Mouse (Mus musculus) C2C12 (cell line): ENCODE measurements around the gene Styx. TPM values are rescaled to one million over a fixed set of nuclear protein-coding genes. Genes with fewer than 3 reads are reported as not detected.

Experiments used
- H3K27me3 ChIP-seq: one replicate; pipeline ENCODE4 v1.6.1; 2011; ENCODE audit not compliant: control insufficient read depth, insufficient read depth, insufficient read length
- H3K36me3 ChIP-seq: one replicate; pipeline ENCODE4 v1.6.1; 2011; ENCODE audit not compliant: control insufficient read depth, insufficient read depth
- H3K4me3 ChIP-seq: one replicate; pipeline ENCODE4 v1.5.1; 2011; ENCODE audit warnings: mild to moderate bottlenecking, control low read depth; ENCODE audit not compliant: poor library complexity, insufficient read depth, severe bottlenecking
- H3K79me2 ChIP-seq: one replicate; pipeline ENCODE4 v1.6.1; 2011; ENCODE audit not compliant: control insufficient read depth, insufficient read depth
- H3K79me3 ChIP-seq: one replicate; pipeline ENCODE4 v1.6.1; 2011; ENCODE audit warnings: low read depth, control low read depth
- H3ac ChIP-seq: one replicate; pipeline ENCODE3; 2011; ENCODE audit warnings: low read depth; ENCODE audit not compliant: control insufficient read depth, insufficient read length
- CEBPB ChIP-seq: IDR thresholded peaks from one replicate; pipeline ENCODE4 v1.6.1; 2011; ENCODE audit warnings: low read depth, mild to moderate bottlenecking, control low read depth, moderate library complexity
- CTCF ChIP-seq: IDR thresholded peaks from one replicate; pipeline ENCODE4 v1.5.1; 2011; ENCODE audit not compliant: control insufficient read depth, insufficient read depth, insufficient read length
- FOSL1 ChIP-seq: IDR thresholded peaks from one replicate; pipeline ENCODE4 v1.8.0; 2011; ENCODE audit warnings: mild to moderate bottlenecking, low read length; ENCODE audit not compliant: poor library complexity, insufficient read depth, severe bottlenecking
- MAX ChIP-seq: IDR thresholded peaks from one replicate; pipeline ENCODE4 v1.6.1; 2011; ENCODE audit warnings: mild to moderate bottlenecking, control low read depth
- MYOD1 ChIP-seq: IDR thresholded peaks from one replicate; pipeline ENCODE4 v1.6.1; 2011; ENCODE audit warnings: low read depth; ENCODE audit not compliant: control insufficient read depth, insufficient read length
- MYOG ChIP-seq: IDR thresholded peaks from one replicate; pipeline ENCODE4 v1.6.1; 2011; ENCODE audit not compliant: control insufficient read depth, insufficient read length; ENCODE audit errors: extremely low read depth
- USF1 ChIP-seq: IDR thresholded peaks from one replicate; pipeline ENCODE4 v1.6.1; 2011; ENCODE audit warnings: low read depth, mild to moderate bottlenecking, control low read depth, moderate library complexity
- polyA plus RNA-seq: library from polyadenylated mRNA; unstranded; fragments of >200 nt; fragmentation: generic; extraction: Trizol; gene quantifications from one replicate; pipeline ENCODE4 v1.2.1, GENCODE M21; 2012; ENCODE audit warnings: missing spikeins

Styx gene
- polyA plus RNA-seq, 1 experiment = 6.7 TPM

- H3K27me3 ChIP-seq = peaks cover 4% of the 10 kb centered on the region
Observed at GRCm38 (mm10) chr14:45422371-45422770, 71.5 kb downstream of the Styx start.

GRCm38 (mm10) chr14:45423220-45423619 lies 72.3 kb downstream of the Styx start:
- H3K79me3 ChIP-seq = no peaks in the 10 kb centered on the region
- H3ac ChIP-seq = no peak overlapping the region
- no peaks in the 10 kb centered on the region for H3K36me3 ChIP-seq
- peaks cover 4% of the 10 kb centered on the region for H3K27me3 ChIP-seq
- no peak overlapping the region for H3K4me3 ChIP-seq
- TF ChIP-seq FOSL1 (no peak), MYOD1 (no peak), MAX (no peak), CTCF (peak; percentile 25), USF1 (no peak), MYOG (no peak), CEBPB (no peak)
- H3K79me2 ChIP-seq = no peaks in the 10 kb centered on the region

More at GRCm38 (mm10) chr14:45422371-45422770, 71.5 kb downstream of the Styx start:
- Histone ChIP-seq H3K79me3 (no peaks in the 10 kb centered on the region), H3K4me3 (no peak overlapping the region), H3ac (no peak overlapping the region), H3K79me2 (no peaks in the 10 kb centered on the region), H3K36me3 (no peaks in the 10 kb centered on the region)
- TF ChIP-seq CTCF (no peak), USF1 (no peak), MYOD1 (no peak), CEBPB (no peak), FOSL1 (no peak), MYOG (no peak)

DNA sequence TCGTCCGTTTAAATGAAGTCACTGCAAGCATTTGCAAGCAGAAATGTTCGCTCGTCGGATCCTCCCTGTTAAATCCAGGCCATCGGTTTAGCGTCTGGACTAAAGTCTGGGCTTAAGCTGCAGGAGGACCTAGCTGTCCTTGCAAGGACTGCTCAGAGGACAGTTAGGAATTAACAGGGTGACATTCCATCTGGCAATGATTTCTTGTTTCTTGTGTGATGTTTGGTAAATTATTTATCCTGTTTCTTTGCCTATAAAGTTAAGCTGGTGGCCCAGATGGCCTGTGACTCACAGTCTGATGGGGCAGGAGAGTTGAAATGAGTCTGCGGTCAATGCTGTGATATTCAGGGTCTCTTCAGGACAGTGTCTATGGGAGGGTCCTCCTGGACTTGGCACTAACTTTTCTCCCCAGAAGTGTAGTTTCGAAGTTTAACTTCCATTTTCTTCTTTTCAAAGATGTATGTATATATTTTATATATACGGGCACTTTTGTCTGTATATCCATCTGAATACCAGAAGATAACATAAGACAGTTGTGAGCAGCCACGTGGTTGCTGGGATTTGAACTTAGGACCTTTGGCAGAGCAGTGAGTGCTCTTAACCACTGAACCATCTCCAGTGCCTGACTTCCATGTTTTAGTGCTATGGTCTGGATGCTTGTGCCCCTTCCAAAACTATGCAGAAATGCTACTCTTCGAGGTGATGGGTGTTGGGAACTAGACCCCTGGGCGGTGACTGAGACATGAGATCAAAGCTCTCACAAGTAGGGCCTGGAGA lies 79.4 kb downstream of the Styx start:
- Histone ChIP-seq H3ac (no peak overlapping the region), H3K79me3 (no peaks in the 10 kb centered on the region), H3K36me3 (no peaks in the 10 kb centered on the region), H3K4me3 (no peak overlapping the region), H3K27me3 (no peaks in the 10 kb centered on the region), H3K79me2 (no peaks in the 10 kb centered on the region)
- no peak for TF ChIP-seq FOSL1
- no peak for TF ChIP-seq MAX
- no peak for TF ChIP-seq CEBPB
- no peak for TF ChIP-seq MYOG
- TF ChIP-seq USF1 = no peak
- TF ChIP-seq MYOD1 = no peak
- no peak for TF ChIP-seq CTCF

DNA sequence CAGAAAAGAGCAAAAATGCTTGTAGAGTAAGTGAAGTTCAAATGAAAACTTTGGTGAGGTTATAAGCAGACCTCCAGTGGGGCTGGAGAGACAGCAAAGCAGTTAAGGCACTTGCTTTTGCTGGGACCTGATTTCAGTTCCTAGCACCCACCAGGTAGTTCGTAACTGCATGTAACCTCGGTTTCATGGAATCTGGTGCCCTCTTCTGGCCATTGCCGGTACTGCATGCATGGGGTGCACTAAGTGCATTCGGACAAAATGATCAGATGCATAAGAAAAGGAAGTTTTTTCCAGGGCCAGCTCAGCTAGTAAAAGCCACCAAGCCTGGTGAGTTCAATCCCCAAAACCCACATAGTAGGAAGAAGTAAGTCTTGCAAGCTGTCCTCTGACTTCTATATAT lies 81.1 kb downstream of the Styx start:
- H3K36me3 ChIP-seq = no peaks in the 10 kb centered on the region
- H3K27me3 ChIP-seq = no peaks in the 10 kb centered on the region
- no peak overlapping the region for H3ac ChIP-seq
- no peaks in the 10 kb centered on the region for H3K79me3 ChIP-seq
- TF ChIP-seq CEBPB (no peak), CTCF (no peak), USF1 (no peak), FOSL1 (no peak), MYOD1 (no peak), MAX (no peak), MYOG (no peak)
- no peaks in the 10 kb centered on the region for H3K79me2 ChIP-seq
- no peak overlapping the region for H3K4me3 ChIP-seq

DNA sequence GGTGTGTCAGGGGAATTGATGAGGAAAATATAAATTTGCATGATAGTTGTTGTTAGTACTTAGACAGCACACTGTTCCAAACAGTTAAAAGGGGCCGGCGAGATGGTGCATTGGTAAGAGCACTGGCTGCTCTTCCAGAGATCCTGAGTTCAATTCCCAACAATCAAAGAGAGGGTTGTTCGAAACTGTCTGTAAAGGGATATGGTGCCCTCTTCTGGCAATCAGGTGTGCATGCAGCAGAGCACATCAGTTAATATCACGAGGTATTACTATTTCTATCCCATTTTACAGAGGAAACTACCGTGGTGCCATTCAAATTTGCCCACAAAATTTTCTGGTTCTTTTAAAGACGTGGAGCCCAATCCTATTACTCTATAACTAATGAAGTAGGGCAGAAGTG lies 83.3 kb downstream of the Styx start:
- Histone ChIP-seq H3K36me3 (no peaks in the 10 kb centered on the region), H3K79me3 (no peaks in the 10 kb centered on the region), H3K79me2 (no peaks in the 10 kb centered on the region), H3K27me3 (no peaks in the 10 kb centered on the region), H3ac (no peak overlapping the region), H3K4me3 (no peak overlapping the region)
- TF ChIP-seq CTCF (peak; percentile 10), FOSL1 (no peak)
